Mouse (Mus musculus) liver, embryonic 16.5 days (tissue): Measurements from ENCODE around the gene Pkib. TPM values are rescaled to one million over a fixed set of nuclear protein-coding genes. Genes with fewer than 3 reads are reported as not detected.
A peak's percentile ranks its signal among the peaks of the same experiment; 100 is the strongest.

Source experiments
- ATAC-seq: fragments of 200-750 bp; cut with Nextera tagmentation; 2 replicates; pipeline ENCODE4 v1.8.0; 2017; ENCODE audit warnings: low read depth, mild to moderate bottlenecking, moderate number of reproducible peaks, moderate library complexity
- H3K27ac ChIP-seq: fragments of 300-500 bp; sonication (generic); 2 replicates; pipeline ENCODE4 v1.5.1; 2014; ENCODE audit warnings: mild to moderate bottlenecking, low read length
- H3K27me3 ChIP-seq: fragments of 300-500 bp; sonication (generic); 2 replicates; pipeline ENCODE4 v1.6.1; 2014; ENCODE audit warnings: low read depth, low read length, mixed read lengths; ENCODE audit not compliant: control insufficient read depth, insufficient read depth
- H3K36me3 ChIP-seq: fragments of 300-500 bp; sonication (generic); 2 replicates; pipeline ENCODE4 v1.6.1; 2014; ENCODE audit warnings: mild to moderate bottlenecking; ENCODE audit not compliant: control insufficient read depth, insufficient read depth
- H3K4me1 ChIP-seq: fragments of 300-500 bp; sonication (generic); 2 replicates; pipeline ENCODE4 v1.6.1; 2014; ENCODE audit warnings: low read depth, low read length, mixed read lengths; ENCODE audit not compliant: control insufficient read depth
- H3K4me2 ChIP-seq: fragments of 300-500 bp; sonication (generic); 2 replicates; pipeline ENCODE4 v1.6.1; 2014; ENCODE audit warnings: low read depth, low read length, mixed read lengths
- H3K4me3 ChIP-seq: fragments of 300-500 bp; sonication (generic); 2 replicates; pipeline ENCODE4 v1.5.1; 2014; ENCODE audit warnings: low read depth, mild to moderate bottlenecking, low read length
- H3K9ac ChIP-seq: fragments of 300-500 bp; sonication (generic); 2 replicates; pipeline ENCODE4 v1.6.1; 2014; ENCODE audit warnings: low read depth, low read length
- H3K9me3 ChIP-seq: fragments of 300-500 bp; sonication (generic); replicated peaks from 2 replicates; pipeline ENCODE4 v1.6.1; 2016; ENCODE audit warnings: low read length; ENCODE audit not compliant: control insufficient read depth
- WGBS: fragments of 180-500 bp; shearing (Covaris S2); extraction: QIAGEN DNeasy Blood & Tissue Kit; methylation state at CpG from one replicate; pipeline ENCODE4 v1.1.7; 2014; ENCODE audit not compliant: insufficient replicate concordance; 5-methylcytosine and 5-hydroxymethylcytosine counted together
- polyA plus RNA-seq: library from polyadenylated mRNA; unstranded; fragments of >200 nt; fragmentation: Nextera tagmentation; extraction: Ambion mirVana; gene quantifications from 2 replicates; pipeline ENCODE4 v1.2.1, GENCODE M21; 2015

Pkib gene
- polyA plus RNA-seq, 1 experiment from 2014 or later, result 1.5 TPM

DNA sequence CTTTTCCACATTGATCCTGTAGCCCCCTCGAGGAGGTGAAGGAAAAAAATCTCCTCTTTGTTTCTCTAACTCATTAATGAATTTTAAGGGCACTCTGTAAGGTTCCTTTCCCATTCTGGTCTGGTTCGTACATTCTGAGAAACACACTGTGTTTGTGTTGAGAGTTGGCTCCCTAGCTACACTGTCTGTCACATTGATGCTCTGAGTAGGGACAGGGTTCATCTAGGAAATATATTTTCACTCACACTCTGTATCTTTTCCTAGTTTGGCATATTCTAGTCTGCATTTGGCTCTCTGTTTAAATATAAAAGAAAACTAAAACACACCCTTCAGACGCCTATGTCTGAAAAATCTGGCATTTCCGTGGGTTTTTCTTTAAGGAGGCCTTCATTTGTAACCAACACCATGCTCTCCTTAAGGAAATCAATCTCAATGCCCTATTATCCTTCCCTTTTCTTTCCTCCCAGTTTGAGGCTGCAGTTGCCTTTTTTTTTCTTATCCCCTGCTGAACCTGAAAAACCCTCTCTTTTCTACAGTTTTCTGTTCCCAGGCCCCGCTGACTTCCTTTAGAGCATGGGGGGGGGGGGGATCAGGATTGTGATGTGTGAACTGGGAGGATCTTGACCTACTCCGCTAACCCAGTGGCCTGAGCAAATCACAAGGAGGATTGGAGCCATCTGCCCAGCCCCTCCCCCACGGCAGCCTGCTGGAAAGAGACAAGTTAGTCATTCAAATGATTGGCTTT is 152.5 kb downstream of the Pkib start:
- no peak overlapping the region for H3K4me3 ChIP-seq
- H3K36me3 ChIP-seq, result no peaks in the 10 kb centered on the region
- 0 out of 2 replicates have a peak, but pooled peaks have one; percentile 19 for ATAC-seq
- H3K9me3 ChIP-seq, result no peaks in the 10 kb centered on the region
- H3K4me1 ChIP-seq, result no peaks in the 10 kb centered on the region
- H3K27ac ChIP-seq, result no peak overlapping the region
- H3K27me3 ChIP-seq, result no peaks in the 10 kb centered on the region
- 31% methylated on average over 7 of the region's 7 CpGs for WGBS
- no peak overlapping the region for H3K9ac ChIP-seq
- H3K4me2 ChIP-seq, result no peak overlapping the region

DNA sequence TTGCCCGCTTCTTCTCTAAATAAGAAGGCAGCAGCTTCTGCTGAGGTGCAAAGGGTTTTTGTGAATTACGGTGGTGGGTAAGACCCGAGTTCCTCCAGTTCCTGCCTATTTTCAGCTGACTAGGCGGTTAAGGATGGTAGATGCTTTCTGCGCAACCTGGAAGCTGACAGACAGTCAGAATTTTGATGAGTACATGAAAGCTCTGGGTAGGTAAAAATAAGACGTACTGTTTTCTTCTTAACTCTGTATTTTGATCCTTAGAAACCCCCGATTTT is 153.0 kb downstream of the Pkib start, which contains the start of gene Fabp7:
TSS of gene Fabp7 (plus strand) at position 6 of the 275 bp plus-strand sequence.
- Histone ChIP-seq H3K9ac (no peak within 1 kb of the TSS), H3K27ac (no peak within 1 kb of the TSS), H3K4me1 (no peaks in the 10 kb centered on the region), H3K4me3 (no peak within 1 kb of the TSS), H3K4me2 (no peak within 1 kb of the TSS), H3K36me3 (no peaks in the 10 kb centered on the region), H3K9me3 (no peaks in the 10 kb centered on the region), H3K27me3 (no peaks in the 10 kb centered on the region)
- WGBS, result 38% methylated on average over 7 of the region's 7 CpGs
- no peak for ATAC-seq

DNA sequence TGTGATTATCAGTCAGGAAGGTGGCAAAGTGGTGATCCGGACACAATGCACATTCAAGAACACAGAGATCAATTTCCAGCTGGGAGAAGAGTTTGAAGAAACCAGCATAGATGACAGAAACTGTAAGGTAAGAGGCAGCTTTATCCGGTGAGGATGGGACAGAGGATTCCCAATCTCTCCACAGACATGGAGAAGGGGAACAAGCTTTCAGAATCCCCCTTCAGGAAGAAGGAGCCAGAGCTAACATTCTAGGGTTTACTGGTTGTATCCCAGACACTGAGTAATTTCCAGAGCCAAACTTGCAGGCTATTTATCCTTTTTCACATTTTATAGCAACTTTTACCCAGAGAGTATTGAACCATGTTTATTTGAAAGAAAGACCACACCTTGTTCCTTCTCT is 153.8 kb downstream of the Pkib start:
- no peak overlapping the region for H3K27ac ChIP-seq
- no peak overlapping the region for H3K4me3 ChIP-seq
- no peaks in the 10 kb centered on the region for H3K36me3 ChIP-seq
- H3K27me3 ChIP-seq, result no peaks in the 10 kb centered on the region
- no peak for ATAC-seq
- WGBS, result 58% methylated on average over 2 of the region's 2 CpGs
- H3K9me3 ChIP-seq, result no peaks in the 10 kb centered on the region
- H3K9ac ChIP-seq, result no peak overlapping the region
- no peaks in the 10 kb centered on the region for H3K4me1 ChIP-seq
- H3K4me2 ChIP-seq, result no peak overlapping the region

Other genes with a start within 250 kb of the Pkib start
- gene Hsf2, start 145.6 kb upstream of the Pkib start, polyA plus RNA-seq, result 10.6 and 10.7 TPM in 2 replicates
- gene Serinc1, start 99.5 kb upstream of the Pkib start, polyA plus RNA-seq, result 85.6 and 89.9 TPM in 2 replicates
- 0.92 and 1.7 TPM in 2 replicates for gene Fabp7, start 152.9 kb downstream of the Pkib start, polyA plus RNA-seq
- gene Smpdl3a, start 162.4 kb downstream of the Pkib start, polyA plus RNA-seq, result 28.3 and 29.0 TPM in 2 replicates